Mouse (Mus musculus): ENCODE data around the gene Dcbld2. TPM values are rescaled to one million over a fixed set of nuclear protein-coding genes. Genes with fewer than 3 reads are reported as not detected.
"Not testable (repeated sequence)": the region's sequence is repeated elsewhere in the genome, so short reads cannot be mapped to it uniquely, and the experiment has no call there.

The Dcbld2 gene
- polyA plus RNA-seq, 1 experiment from 2014 or later, result 4.8 TPM

- Histone ChIP-seq H3K36me3 (peaks cover 41% of the 10 kb centered on the region), H3K4me2 (no peak overlapping the region), H3K4me1 (no peaks in the 10 kb centered on the region), H3K27ac (no peak overlapping the region), H3K4me3 (replicated peaks) (no peak overlapping the region), H3K9ac (no peak overlapping the region), H3K9me3 (replicated peaks) (no peaks in the 10 kb centered on the region), H3K27me3 (no peaks in the 10 kb centered on the region)
- ATAC-seq (replicated peaks; ENCODE audit: low FRiP score), result no peak
Measured at GRCm38 (mm10) chr16:58453820-58454219, 45.6 kb downstream of the Dcbld2 start.

- Histone ChIP-seq H3K27ac (no peak overlapping the region), H3K4me3 (replicated peaks) (no peak overlapping the region), H3K36me3 (peaks cover 48% of the 10 kb centered on the region), H3K4me2 (no peak overlapping the region), H3K4me1 (no peaks in the 10 kb centered on the region), H3K27me3 (no peaks in the 10 kb centered on the region), H3K9me3 (replicated peaks) (no peaks in the 10 kb centered on the region), H3K9ac (no peak overlapping the region)
- 61% methylated on average over 8 of the region's 8 CpGs for WGBS
- 0 out of 2 replicates have a peak, but pooled peaks have one; percentile 61 for ATAC-seq (replicated peaks; ENCODE audit: low FRiP score)
Measured at GRCm38 (mm10) chr16:58454617-58455016, 46.4 kb downstream of the Dcbld2 start.

DNA sequence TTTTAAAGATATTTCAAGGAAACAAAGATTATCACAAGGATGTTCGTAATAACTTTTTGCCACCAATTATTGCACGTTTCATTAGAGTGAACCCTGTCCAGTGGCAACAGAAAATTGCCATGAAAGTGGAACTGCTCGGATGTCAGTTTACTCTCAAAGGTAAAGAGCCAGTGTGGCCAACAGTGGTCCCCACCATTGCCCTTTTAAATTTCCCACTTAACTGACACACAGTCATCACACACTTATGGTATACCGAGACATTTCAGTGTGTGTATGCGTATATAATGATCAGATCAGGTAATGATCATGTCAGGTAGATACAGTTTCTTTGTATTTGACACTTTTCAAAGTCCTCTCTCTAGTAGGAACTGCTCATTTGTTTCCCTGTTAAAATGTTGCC is 46.9 kb downstream of the Dcbld2 start:
- peaks cover 48% of the 10 kb centered on the region for H3K36me3 ChIP-seq
- ATAC-seq (replicated peaks; ENCODE audit: low FRiP score), result no peak
- 85% methylated on average over 5 of the region's 5 CpGs for WGBS

GRCm38 (mm10) chr16:58456445-58456844 is 48.2 kb downstream of the Dcbld2 start:
- WGBS, result 73% methylated on average over 5 of the region's 5 CpGs
- no peaks in the 10 kb centered on the region for H3K4me1 ChIP-seq
- H3K9ac ChIP-seq, result no peak overlapping the region
- H3K4me3 ChIP-seq (replicated peaks), result no peak overlapping the region
- peak overlapping the region; percentile 60; the same call in 1 of the 2 replicates for H3K27ac ChIP-seq
- H3K9me3 ChIP-seq (replicated peaks), result no peaks in the 10 kb centered on the region
- ATAC-seq (replicated peaks; ENCODE audit: low FRiP score), result no peak
- H3K4me2 ChIP-seq, result no peak overlapping the region
- peaks cover 51% of the 10 kb centered on the region for H3K36me3 ChIP-seq
- no peaks in the 10 kb centered on the region for H3K27me3 ChIP-seq

More for the DNA sequence above, 46.9 kb downstream of the Dcbld2 start:
- Histone ChIP-seq H3K27me3 (no peaks in the 10 kb centered on the region), H3K4me2 (no peak overlapping the region), H3K4me1 (no peaks in the 10 kb centered on the region), H3K9ac (no peak overlapping the region), H3K9me3 (replicated peaks) (no peaks in the 10 kb centered on the region), H3K27ac (no peak overlapping the region), H3K4me3 (replicated peaks) (no peak overlapping the region)

- Histone ChIP-seq H3K4me2 (no peak overlapping the region), H3K4me3 (replicated peaks) (no peak overlapping the region), H3K27me3 (no peaks in the 10 kb centered on the region), H3K9me3 (replicated peaks) (no peaks in the 10 kb centered on the region), H3K27ac (no peak overlapping the region), H3K4me1 (no peaks in the 10 kb centered on the region), H3K9ac (no peak overlapping the region), H3K36me3 (peaks cover 49% of the 10 kb centered on the region)
- no peak for ATAC-seq (replicated peaks; ENCODE audit: low FRiP score)
- WGBS, result 80% methylated on average over 6 of the region's 6 CpGs
Measured at GRCm38 (mm10) chr16:58456991-58457390, 48.7 kb downstream of the Dcbld2 start.

GRCm38 (mm10) chr16:58459966-58460365 is 51.7 kb downstream of the Dcbld2 start:
- WGBS, result 11% methylated on average over 3 of the region's 3 CpGs
- not testable (repeated sequence) for H3K4me3 ChIP-seq (replicated peaks); H3K27ac ChIP-seq; H3K9me3 ChIP-seq (replicated peaks); H3K9ac ChIP-seq; H3K27me3 ChIP-seq; H3K4me1 ChIP-seq; H3K4me2 ChIP-seq; ATAC-seq (replicated peaks; ENCODE audit: low FRiP score)
- peaks cover 65% of the 10 kb centered on the region for H3K36me3 ChIP-seq

- H3K4me1 ChIP-seq, result no peaks in the 10 kb centered on the region
- H3K9me3 ChIP-seq (replicated peaks), result no peaks in the 10 kb centered on the region
- H3K4me2 ChIP-seq, result no peak overlapping the region
- H3K4me3 ChIP-seq (replicated peaks), result no peak overlapping the region
- no peak overlapping the region for H3K9ac ChIP-seq
- H3K27ac ChIP-seq, result no peak overlapping the region
- H3K27me3 ChIP-seq, result no peaks in the 10 kb centered on the region
- ATAC-seq (replicated peaks; ENCODE audit: low FRiP score), result no peak
- WGBS, result 87% methylated on average over 10 of the region's 10 CpGs
- peaks cover 65% of the 10 kb centered on the region for H3K36me3 ChIP-seq
Measured at GRCm38 (mm10) chr16:58460386-58460785, 52.1 kb downstream of the Dcbld2 start.

GRCm38 (mm10) chr16:58461856-58462518 is 53.7 kb downstream of the Dcbld2 start:
- H3K36me3 ChIP-seq, result peaks cover 79% of the 10 kb centered on the region

DNA sequence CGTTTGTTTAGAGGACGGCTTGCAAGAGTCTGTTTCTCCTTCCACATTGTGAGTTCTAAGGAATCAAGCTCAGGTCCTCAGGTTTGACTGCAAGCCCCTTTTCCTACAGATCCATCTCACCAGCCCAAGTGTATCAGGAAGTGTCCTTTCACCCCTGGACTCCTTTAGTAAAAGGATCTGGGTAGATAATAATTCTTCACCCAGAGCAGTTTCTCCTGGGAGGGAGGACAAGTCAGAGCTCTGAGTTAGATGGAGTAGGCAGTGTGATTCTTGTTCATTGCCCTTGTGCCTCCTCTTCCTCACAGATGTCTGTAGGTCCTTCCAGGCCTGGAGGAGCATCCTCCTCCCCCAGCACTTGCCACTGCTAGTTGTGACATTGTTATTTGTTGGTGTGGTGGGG is 54.3 kb downstream of the Dcbld2 start:
- Histone ChIP-seq H3K27me3 (no peaks in the 10 kb centered on the region), H3K36me3 (peaks cover 79% of the 10 kb centered on the region), H3K27ac (no peak overlapping the region), H3K4me3 (replicated peaks) (no peak overlapping the region), H3K4me1 (no peaks in the 10 kb centered on the region), H3K4me2 (no peak overlapping the region), H3K9ac (no peak overlapping the region), H3K9me3 (replicated peaks) (no peaks in the 10 kb centered on the region)
- 93% methylated on average over 2 of the region's 2 CpGs for WGBS
- ATAC-seq (replicated peaks; ENCODE audit: low FRiP score), result no peak

More at GRCm38 (mm10) chr16:58461856-58462518, 53.7 kb downstream of the Dcbld2 start:
- Histone ChIP-seq H3K27me3 (no peaks in the 10 kb centered on the region), H3K4me2 (no peak overlapping the region), H3K9me3 (replicated peaks) (no peaks in the 10 kb centered on the region), H3K27ac (no peak overlapping the region), H3K4me1 (no peaks in the 10 kb centered on the region), H3K9ac (no peak overlapping the region), H3K4me3 (replicated peaks) (no peak overlapping the region)
- ATAC-seq (replicated peaks; ENCODE audit: low FRiP score), result no peak
- 95% methylated on average over 2 of the region's 2 CpGs for WGBS

GRCm38 (mm10) chr16:58464051-58464450 is 55.8 kb downstream of the Dcbld2 start:
- H3K4me3 ChIP-seq (replicated peaks), result no peak overlapping the region
- H3K4me1 ChIP-seq, result no peaks in the 10 kb centered on the region
- WGBS, result 82% methylated on average over 14 of the region's 14 CpGs
- ATAC-seq (replicated peaks; ENCODE audit: low FRiP score), result 0 out of 2 replicates have a peak, but pooled peaks have one; percentile 26
- no peaks in the 10 kb centered on the region for H3K9me3 ChIP-seq (replicated peaks)
- no peak overlapping the region for H3K9ac ChIP-seq
- H3K27ac ChIP-seq, result no peak overlapping the region
- peaks cover 88% of the 10 kb centered on the region for H3K36me3 ChIP-seq
- no peak overlapping the region for H3K4me2 ChIP-seq
- no peaks in the 10 kb centered on the region for H3K27me3 ChIP-seq

- H3K9ac ChIP-seq, result no peak overlapping the region
- H3K36me3 ChIP-seq, result peaks cover 86% of the 10 kb centered on the region
- no peak overlapping the region for H3K27ac ChIP-seq
- H3K4me3 ChIP-seq (replicated peaks), result no peak overlapping the region
- no peak for ATAC-seq (replicated peaks; ENCODE audit: low FRiP score)
- no peaks in the 10 kb centered on the region for H3K27me3 ChIP-seq
- WGBS, result 88% methylated on average over 9 of the region's 9 CpGs
- no peaks in the 10 kb centered on the region for H3K9me3 ChIP-seq (replicated peaks)
- H3K4me1 ChIP-seq, result no peaks in the 10 kb centered on the region
- H3K4me2 ChIP-seq, result no peak overlapping the region
Measured at GRCm38 (mm10) chr16:58465412-58465811, 57.2 kb downstream of the Dcbld2 start.

GRCm38 (mm10) chr16:58470061-58470460 is 61.8 kb downstream of the Dcbld2 start:
- peaks cover 3% of the 10 kb centered on the region; the same call in 1 of the 2 replicates for H3K4me1 ChIP-seq
- H3K9me3 ChIP-seq (replicated peaks), result no peaks in the 10 kb centered on the region
- no peak overlapping the region for H3K4me3 ChIP-seq (replicated peaks)
- H3K36me3 ChIP-seq, result peaks cover 93% of the 10 kb centered on the region
- no peak overlapping the region for H3K27ac ChIP-seq
- WGBS, result 94% methylated on average over 8 of the region's 8 CpGs
- no peak overlapping the region for H3K4me2 ChIP-seq
- H3K9ac ChIP-seq, result no peak overlapping the region
- H3K27me3 ChIP-seq, result no peaks in the 10 kb centered on the region
- ATAC-seq (replicated peaks; ENCODE audit: low FRiP score), result no peak

DNA sequence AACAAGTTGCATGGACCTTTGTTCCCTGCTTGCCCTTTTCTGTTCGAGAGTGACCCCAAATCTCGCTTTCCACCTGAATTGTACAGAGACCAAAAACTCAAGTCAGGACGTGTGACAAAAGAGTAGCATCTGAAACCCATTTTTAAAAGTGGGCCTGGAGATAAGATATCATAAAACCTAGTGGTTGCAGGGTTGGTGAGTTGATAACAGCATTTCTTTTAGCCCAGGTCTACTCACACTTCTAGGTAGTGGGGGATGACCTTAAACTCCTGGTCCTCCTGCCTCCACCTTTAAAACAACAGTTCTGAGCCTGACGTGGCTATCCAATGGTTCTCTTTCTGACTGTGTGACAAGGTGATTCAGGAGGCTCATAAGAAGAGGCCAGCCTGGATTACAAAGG is 62.6 kb downstream of the Dcbld2 start:
- H3K4me1 ChIP-seq, result peaks cover 7% of the 10 kb centered on the region
- no peaks in the 10 kb centered on the region for H3K27me3 ChIP-seq
- no peak for ATAC-seq (replicated peaks; ENCODE audit: low FRiP score)
- no peak overlapping the region for H3K4me2 ChIP-seq
- H3K27ac ChIP-seq, result no peak overlapping the region
- peaks cover 86% of the 10 kb centered on the region for H3K36me3 ChIP-seq
- 82% methylated on average over 4 of the region's 4 CpGs for WGBS
- no peak overlapping the region for H3K4me3 ChIP-seq (replicated peaks)
- H3K9ac ChIP-seq, result no peak overlapping the region
- H3K9me3 ChIP-seq (replicated peaks), result no peaks in the 10 kb centered on the region

Data from kidney, embryonic 15.5 days (tissue).